ENCODE assay signal across 11 mouse cellular contexts in the genomic region with DNA sequence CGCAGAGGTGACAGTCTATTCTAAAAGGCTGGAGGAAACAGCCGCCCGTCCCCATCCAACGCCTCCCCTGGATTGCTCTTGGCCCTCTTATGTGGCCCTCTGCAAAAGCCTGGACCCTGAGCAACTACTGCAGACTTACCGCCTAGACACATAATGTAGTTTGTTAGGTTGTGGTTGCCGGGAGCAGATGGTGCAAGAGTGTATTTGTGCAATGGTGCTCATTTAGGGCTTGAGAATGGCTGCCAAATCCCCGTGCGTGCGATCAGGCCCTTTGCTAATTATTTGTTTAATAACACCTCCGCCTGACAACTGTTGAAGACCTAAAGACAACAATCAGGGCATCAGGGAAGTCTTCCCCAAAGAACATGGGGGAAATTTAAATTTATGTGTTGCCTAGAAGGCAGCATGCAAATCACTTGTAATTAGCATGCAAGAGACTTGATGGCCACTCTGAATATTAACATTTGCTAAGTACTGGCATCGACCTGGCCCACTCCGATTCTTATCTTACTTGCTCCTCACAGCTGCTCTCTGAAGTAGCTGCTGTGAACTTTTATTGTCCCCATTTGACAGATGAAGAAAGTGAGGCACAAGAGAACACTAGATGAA.
DNase-seq lines count a peak whose midpoint lies in the region; ATAC-seq and TF ChIP-seq lines count a peak whose summit lies in the region.
"Had no signal": no experiment of that assay in that cellular context is flagged by ENCODE, and none has a peak within 500 bp of the region (broad histone marks: within the 10 kb centered on the region; RNA-seq: fewer than 3 reads in every experiment).

No protein-coding gene starts in this region.

- H3K4me2 ChIP-seq in forebrain, embryonic 14.5 days (ENCODE audit: low read length), result no peak overlapping the region
- peak overlapping the region; percentile 27 for H3K4me2 ChIP-seq in hindbrain, embryonic 16.5 days (ENCODE audit: low read length)
- peak overlapping the region; percentile 20; the same call in 1 of the 2 replicates for H3K4me2 ChIP-seq in midbrain, postnatal 0 days (ENCODE audit: low read depth, low read length, poor library complexity, severe bottlenecking)

- H3K9me3 ChIP-seq in forebrain, embryonic 14.5 days (replicated peaks; ENCODE audit: control insufficient read depth, low read length), result no peaks in the 10 kb centered on the region
- H3K9me3 ChIP-seq in hindbrain, embryonic 16.5 days (ENCODE audit: control insufficient read depth, low read length), result no peaks in the 10 kb centered on the region
- H3K9me3 ChIP-seq in midbrain, postnatal 0 days (ENCODE audit: low read length), result no peaks in the 10 kb centered on the region

- WGBS in forebrain, embryonic 14.5 days, result 37% methylated on average over 12 of the region's 12 CpGs
- 40% methylated on average over 12 of the region's 12 CpGs for WGBS in hindbrain, embryonic 16.5 days
- WGBS in midbrain, postnatal 0 days, result 60% methylated on average over 12 of the region's 12 CpGs

- no peaks in the 10 kb centered on the region for H3K36me3 ChIP-seq in forebrain, embryonic 14.5 days (ENCODE audit: control insufficient read depth, insufficient read depth, low read length)
- no peaks in the 10 kb centered on the region for H3K36me3 ChIP-seq in hindbrain, embryonic 16.5 days (ENCODE audit: control insufficient read depth, insufficient read depth, low read length)
- H3K36me3 ChIP-seq in midbrain, postnatal 0 days (ENCODE audit: insufficient read depth, low read length), result no peaks in the 10 kb centered on the region

- H3K27ac ChIP-seq in forebrain, embryonic 14.5 days (ENCODE audit: low read depth, low read length), result peak overlapping the region; percentile 24; the same call in 1 of the 2 replicates
- peak overlapping the region; percentile 41 for H3K27ac ChIP-seq in hindbrain, embryonic 16.5 days (ENCODE audit: low read depth, low read length)
- H3K27ac ChIP-seq in midbrain, postnatal 0 days (ENCODE audit: low read depth, low read length), result peak overlapping the region; percentile 62
- H3K27ac ChIP-seq: gastrocnemius, adult 2 months; liver, embryonic 14.5 days had no signal

- peak; percentile 89 for ATAC-seq in forebrain, embryonic 14.5 days
- ATAC-seq in hindbrain, embryonic 16.5 days, result peak; percentile 58
- ATAC-seq in midbrain, postnatal 0 days (ENCODE audit: low FRiP score), result no peak
- no peak for ATAC-seq in granulocyte monocyte progenitor cell, adult 5-6 weeks (replicated peaks; ENCODE audit: poor library complexity, severe bottlenecking)

- no peak overlapping the region for H3K4me3 ChIP-seq in forebrain, embryonic 14.5 days (ENCODE audit: low read depth, low read length)
- H3K4me3 ChIP-seq in hindbrain, embryonic 16.5 days (ENCODE audit: low read length), result no peak overlapping the region
- H3K4me3 ChIP-seq in midbrain, postnatal 0 days (ENCODE audit: low read depth, low read length), result no peak overlapping the region
- H3K4me3 ChIP-seq: gastrocnemius, adult 2 months had no signal

- H3K9ac ChIP-seq in forebrain, embryonic 14.5 days (ENCODE audit: low read length), result no peak overlapping the region; the same call in 1 of the 2 replicates
- peak overlapping the region; percentile 20; the same call in 1 of the 2 replicates for H3K9ac ChIP-seq in hindbrain, embryonic 16.5 days (ENCODE audit: low read depth, low read length)
- H3K9ac ChIP-seq in midbrain, postnatal 0 days (replicated peaks; ENCODE audit: low read length, poor library complexity, severe bottlenecking), result no peak overlapping the region
- H3K9ac ChIP-seq: liver, embryonic 14.5 days had no signal

- TF ChIP-seq CTCF in midbrain, postnatal 0 days (IDR thresholded peaks at IDR 0.05), result no peak

- peaks cover 13% of the 10 kb centered on the region for H3K4me1 ChIP-seq in forebrain, embryonic 14.5 days (ENCODE audit: control insufficient read depth, insufficient read depth, low read length)
- H3K4me1 ChIP-seq in hindbrain, embryonic 16.5 days (ENCODE audit: control insufficient read depth, insufficient read depth, low read depth, low read length), result peaks cover 14% of the 10 kb centered on the region
- H3K4me1 ChIP-seq in midbrain, postnatal 0 days (ENCODE audit: insufficient read depth, low read length), result peaks cover 7% of the 10 kb centered on the region

- no peaks in the 10 kb centered on the region for H3K27me3 ChIP-seq in forebrain, embryonic 14.5 days (replicated peaks; ENCODE audit: control insufficient read depth, insufficient read depth, low read length)
- H3K27me3 ChIP-seq in hindbrain, embryonic 16.5 days (replicated peaks; ENCODE audit: control insufficient read depth, insufficient read depth, low read length), result no peaks in the 10 kb centered on the region
- H3K27me3 ChIP-seq in midbrain, postnatal 0 days (ENCODE audit: insufficient read depth, low read length), result no peaks in the 10 kb centered on the region

- DNase-seq in layer of hippocampus, adult 11-12 months (ENCODE audit: low spot score), result peak; percentile 65
- no peak for DNase-seq in layer of hippocampus, postnatal 25 days (ENCODE audit: extremely low spot score in 1 of 2, low spot score in 1 of 2)
- DNase-seq in forebrain, embryonic 14.5 days (ENCODE audit: low spot score), result peak; percentile 92
- DNase-seq in midbrain, postnatal 0 days (ENCODE audit: low spot score), result no peak
- no peak for DNase-seq in thymus, postnatal 36 days
- DNase-seq: cerebellum, adult 9-10 months; gastrocnemius, adult 2 months; lung, postnatal 14 days had no signal

Comparison
In these comparisons a context has a peak if more than half of its experiments do, and no peak if none do; other contexts are left out.
1. DNase-seq: peak in layer of hippocampus, adult 11-12 months (single experiment) and forebrain, embryonic 14.5 days (single experiment); none in layer of hippocampus, postnatal 25 days (0 of 2), midbrain, postnatal 0 days (single experiment) and thymus, postnatal 36 days (0 of 2).
2. ATAC-seq: peak in forebrain, embryonic 14.5 days (single experiment) and hindbrain, embryonic 16.5 days (single experiment); none in midbrain, postnatal 0 days (single experiment) and granulocyte monocyte progenitor cell, adult 5-6 weeks (single experiment).
3. Peak in every context shown above with its lines, with median percentiles within 50 percentile points of each other: H3K27ac ChIP-seq.